Mouse (Mus musculus) erythroblast, embryonic 14.5 days (primary cell): Measurements from ENCODE around the gene Glipr2.

Source experiments
- GATA1 ChIP-seq: IDR thresholded peaks from 2 replicates; pipeline ENCODE4 v1.6.1; 2012; ENCODE audit warnings: low read length, inconsistent platforms, mixed read lengths
- TAL1 ChIP-seq: IDR thresholded peaks from 3 replicates; pipeline ENCODE4 v1.6.1; 2012; ENCODE audit warnings: low read length, inconsistent platforms, mixed read lengths

- TF ChIP-seq TAL1 = no peak
- TF ChIP-seq GATA1 = no peak
Measured at GRCm38 (mm10) chr4:43993072-43993471, 35.9 kb downstream of the Glipr2 start.
